Comparison of ENCODE assay signal across 16 mouse cellular contexts in genomic region chr4:134400206-134400605, GRCm38 (mm10). TPM values are rescaled to one million over a fixed set of nuclear protein-coding genes. Genes with fewer than 3 reads are reported as not detected.
A peak's percentile ranks its signal among the peaks of the same experiment; 100 is the strongest.
DNase-seq lines count a peak whose midpoint lies in the region; ATAC-seq and TF ChIP-seq lines count a peak whose summit lies in the region.
"Had no signal": no experiment of that assay in that cellular context is flagged by ENCODE, and none has a peak within 500 bp of the region (broad histone marks: within the 10 kb centered on the region; RNA-seq: fewer than 3 reads in every experiment).

No protein-coding gene starts in this region.

- H3K9me3 ChIP-seq in midbrain, embryonic 11.5 days (ENCODE audit: control insufficient read depth, low read length) = no peaks in the 10 kb centered on the region
- no peaks in the 10 kb centered on the region for H3K9me3 ChIP-seq in midbrain, embryonic 10.5 days (replicated peaks)
- H3K9me3 ChIP-seq in forebrain, embryonic 16.5 days (ENCODE audit: control insufficient read depth, low read length) = no peaks in the 10 kb centered on the region
- no peaks in the 10 kb centered on the region for H3K9me3 ChIP-seq in midbrain, postnatal 0 days (ENCODE audit: low read length)
- H3K9me3 ChIP-seq: heart, embryonic 13.5 days; limb, embryonic 12.5 days had no signal

- 30% methylated on average over 5 of the region's 5 CpGs for WGBS in midbrain, embryonic 11.5 days
- WGBS in midbrain, embryonic 10.5 days = 37% methylated on average over 5 of the region's 5 CpGs
- WGBS in forebrain, embryonic 16.5 days = 3% methylated on average over 5 of the region's 5 CpGs
- 22% methylated on average over 5 of the region's 5 CpGs for whole genome bisulfite sequencing in midbrain, postnatal 0 days

- H3K4me2 ChIP-seq in midbrain, embryonic 11.5 days = no peak overlapping the region
- H3K4me2 ChIP-seq in forebrain, embryonic 16.5 days (ENCODE audit: low read length) = peak overlapping the region; percentile 61
- H3K4me2 ChIP-seq in midbrain, postnatal 0 days (ENCODE audit: low read depth, low read length, poor library complexity, severe bottlenecking) = peak overlapping the region; percentile 54

- DNase-seq in embryo, embryonic 10.5 days (ENCODE audit: low spot score) = peak; percentile 25
- DNase-seq in embryo, embryonic 10 days (ENCODE audit: low spot score) = no peak
- DNase-seq in midbrain, embryonic 11.5 days (ENCODE audit: low spot score, missing footprints) = peak; percentile 74
- DNase-seq in midbrain, embryonic 10.5 days (ENCODE audit: low spot score) = no peak
- peak; percentile 65 for DNase-seq in midbrain, postnatal 0 days (ENCODE audit: low spot score)
- no peak for DNase-seq in lung, adult 18-20 months
- no peak for DNase-seq in spleen, postnatal 10 days (ENCODE audit: low spot score in 2 of 2)
- DNase-seq: cerebellum, postnatal 25 days; layer of hippocampus, adult 9-11 months; lung, embryonic 14.5 days had no signal

- no peaks in the 10 kb centered on the region for H3K27me3 ChIP-seq in midbrain, embryonic 11.5 days (ENCODE audit: control insufficient read depth, insufficient read depth, low read length)
- H3K27me3 ChIP-seq in midbrain, embryonic 10.5 days (ENCODE audit: low read depth, poor library complexity, severe bottlenecking) = peaks cover 6% of the 10 kb centered on the region; the same call in 1 of the 2 replicates
- H3K27me3 ChIP-seq in forebrain, embryonic 16.5 days (replicated peaks; ENCODE audit: control insufficient read depth, insufficient read depth, low read length) = no peaks in the 10 kb centered on the region
- H3K27me3 ChIP-seq in midbrain, postnatal 0 days (ENCODE audit: insufficient read depth, low read length) = no peaks in the 10 kb centered on the region
- H3K27me3 ChIP-seq: heart, embryonic 13.5 days; limb, embryonic 12.5 days had no signal

- H3K36me3 ChIP-seq in midbrain, embryonic 11.5 days (ENCODE audit: control insufficient read depth, insufficient read depth, low read length) = no peaks in the 10 kb centered on the region
- H3K36me3 ChIP-seq in midbrain, embryonic 10.5 days = no peaks in the 10 kb centered on the region
- no peaks in the 10 kb centered on the region for H3K36me3 ChIP-seq in forebrain, embryonic 16.5 days (ENCODE audit: control insufficient read depth, insufficient read depth)
- no peaks in the 10 kb centered on the region for H3K36me3 ChIP-seq in midbrain, postnatal 0 days (ENCODE audit: insufficient read depth, low read length)
- H3K36me3 ChIP-seq: heart, embryonic 13.5 days; limb, embryonic 12.5 days had no signal

- ATAC-seq in midbrain, embryonic 11.5 days (ENCODE audit: low FRiP score) = no peak
- no peak for ATAC-seq in forebrain, embryonic 16.5 days
- ATAC-seq in midbrain, postnatal 0 days (ENCODE audit: low FRiP score) = no peak

- H3K27ac ChIP-seq in midbrain, embryonic 11.5 days (ENCODE audit: low read depth, low read length) = no peak overlapping the region
- H3K27ac ChIP-seq in midbrain, embryonic 10.5 days (replicated peaks) = no peak overlapping the region
- H3K27ac ChIP-seq in forebrain, embryonic 16.5 days (ENCODE audit: low read length) = peak overlapping the region; percentile 9
- peak overlapping the region; percentile 75 for H3K27ac ChIP-seq in midbrain, postnatal 0 days (ENCODE audit: low read depth, low read length)
- H3K27ac ChIP-seq: limb, embryonic 12.5 days had no signal

- peaks cover 11% of the 10 kb centered on the region for H3K4me1 ChIP-seq in midbrain, embryonic 11.5 days (ENCODE audit: control insufficient read depth, insufficient read depth, low read length)
- H3K4me1 ChIP-seq in midbrain, embryonic 10.5 days = peaks cover 56% of the 10 kb centered on the region
- peaks cover 31% of the 10 kb centered on the region for H3K4me1 ChIP-seq in forebrain, embryonic 16.5 days (replicated peaks; ENCODE audit: control insufficient read depth, insufficient read depth, low read length)
- H3K4me1 ChIP-seq in midbrain, postnatal 0 days (ENCODE audit: insufficient read depth, low read length) = 0 out of 2 replicates have a peak, but pooled peaks cover 4% of the 10 kb centered on the region

- H3K4me3 ChIP-seq in midbrain, embryonic 11.5 days (ENCODE audit: low read depth, low read length) = no peak overlapping the region
- H3K4me3 ChIP-seq in midbrain, embryonic 10.5 days = no peak overlapping the region
- peak overlapping the region; percentile 41 for H3K4me3 ChIP-seq in forebrain, embryonic 16.5 days (replicated peaks; ENCODE audit: low read length)
- H3K4me3 ChIP-seq in midbrain, postnatal 0 days (ENCODE audit: low read depth, low read length) = 0 out of 2 replicates have a peak overlapping the region, but pooled peaks have one; percentile 1

- TF ChIP-seq CTCF in midbrain, postnatal 0 days (IDR thresholded peaks at IDR 0.05) = no peak

- no peak overlapping the region for H3K9ac ChIP-seq in midbrain, embryonic 11.5 days (ENCODE audit: low read length)
- peak overlapping the region; percentile 49 for H3K9ac ChIP-seq in forebrain, embryonic 16.5 days (replicated peaks; ENCODE audit: low read depth, low read length)
- no peak overlapping the region for H3K9ac ChIP-seq in midbrain, postnatal 0 days (replicated peaks; ENCODE audit: low read length, poor library complexity, severe bottlenecking)
- H3K9ac ChIP-seq: limb, embryonic 12.5 days had no signal

RNA-seq across cellular contexts. Expression of gene Pafah2, which starts 4.1 kb away (rescaled TPM):
- 8.8 and 10.0 TPM in 2 replicates for polyA plus RNA-seq in midbrain, embryonic 11.5 days (2014; fragmentation: Nextera tagmentation; extraction: Ambion mirVana)
- polyA plus RNA-seq in midbrain, embryonic 10.5 days (2016; fragmentation: Nextera tagmentation; extraction: Ambion mirVana) = 7.2 and 8.9 TPM in 2 replicates
- 8.1 and 9.3 TPM in 2 replicates for polyA plus RNA-seq in forebrain, embryonic 16.5 days (2015; fragmentation: Nextera tagmentation; extraction: Ambion mirVana)
- total RNA-seq in midbrain, postnatal 0 days (2014; rRNA removed) = 8.3 and 11.6 TPM in 2 replicates
- 5.7 and 6.7 TPM in 2 replicates for polyA plus RNA-seq in midbrain, postnatal 0 days (2015; fragmentation: Nextera tagmentation; extraction: Ambion mirVana)

RNA-seq across cellular contexts. Expression of gene Extl1, which starts 16.6 kb away (rescaled TPM):
- 0.06 and 0.11 TPM in 2 replicates for polyA plus RNA-seq in midbrain, embryonic 11.5 days (2014; fragmentation: Nextera tagmentation; extraction: Ambion mirVana)
- 0.23 and 0.39 TPM in 2 replicates for polyA plus RNA-seq in midbrain, embryonic 10.5 days (2016; fragmentation: Nextera tagmentation; extraction: Ambion mirVana)
- 0.45 and 0.56 TPM in 2 replicates for polyA plus RNA-seq in forebrain, embryonic 16.5 days (2015; fragmentation: Nextera tagmentation; extraction: Ambion mirVana)
- 2.1 and 2.2 TPM in 2 replicates for total RNA-seq in midbrain, postnatal 0 days (2014; rRNA removed)
- 0.79 and 1.2 TPM in 2 replicates for polyA plus RNA-seq in midbrain, postnatal 0 days (2015; fragmentation: Nextera tagmentation; extraction: Ambion mirVana)
- total RNA-seq: megakaryocyte progenitor cell, adult 5-6 weeks had no signal

RNA-seq across cellular contexts. Expression of gene Slc30a2, which starts 57.2 kb away (rescaled TPM):
- not detected in 2 replicates for polyA plus RNA-seq in midbrain, embryonic 11.5 days (2014; fragmentation: Nextera tagmentation; extraction: Ambion mirVana)
- 0.10 TPM in 1 of 2 replicates, not detected in the other for polyA plus RNA-seq in midbrain, embryonic 10.5 days (2016; fragmentation: Nextera tagmentation; extraction: Ambion mirVana)
- polyA plus RNA-seq in forebrain, embryonic 16.5 days (2015; fragmentation: Nextera tagmentation; extraction: Ambion mirVana) = 0.15 and 0.17 TPM in 2 replicates
- not detected in 2 replicates for total RNA-seq in midbrain, postnatal 0 days (2014; rRNA removed)
- 0.17 and 0.21 TPM in 2 replicates for polyA plus RNA-seq in midbrain, postnatal 0 days (2015; fragmentation: Nextera tagmentation; extraction: Ambion mirVana)
- total RNA-seq: hematopoietic stem cell, adult 5-6 weeks had no signal
- polyA plus RNA-seq: neural tube, embryonic 11.5 days had no signal

Comparison
In these comparisons a context has a peak if more than half of its experiments do, and no peak if none do; other contexts are left out.
1. DNase-seq: peak in embryo, embryonic 10.5 days (single experiment), midbrain, embryonic 11.5 days (single experiment) and midbrain, postnatal 0 days (single experiment); none in embryo, embryonic 10 days (single experiment), midbrain, embryonic 10.5 days (single experiment), lung, adult 18-20 months (0 of 2) and spleen, postnatal 10 days (0 of 2).
2. H3K27ac ChIP-seq: peak in forebrain, embryonic 16.5 days (single experiment) and midbrain, postnatal 0 days (single experiment); none in midbrain, embryonic 11.5 days (single experiment) and midbrain, embryonic 10.5 days (single experiment).
3. H3K4me3 ChIP-seq: peak in forebrain, embryonic 16.5 days (single experiment) and midbrain, postnatal 0 days (single experiment); none in midbrain, embryonic 11.5 days (single experiment) and midbrain, embryonic 10.5 days (single experiment).